Mouse (Mus musculus) cerebellum, adult 2 months (tissue): Measurements from ENCODE around the gene Cfap77.

Source experiments
- CTCF ChIP-seq: fragments of 200-500 bp; IDR thresholded peaks from 2 replicates; pipeline ENCODE4 v1.5.1; 2011; ENCODE audit warnings: low read depth, mild to moderate bottlenecking, control low read depth, low read length, moderate library complexity, borderline replicate concordance; ENCODE audit not compliant: insufficient read depth
- POLR2A ChIP-seq: fragments of 200-500 bp; IDR thresholded peaks from 2 replicates; pipeline ENCODE4 v1.6.1; 2011; ENCODE audit warnings: low read length, control low read depth, borderline replicate concordance; ENCODE audit not compliant: insufficient read depth

DNA sequence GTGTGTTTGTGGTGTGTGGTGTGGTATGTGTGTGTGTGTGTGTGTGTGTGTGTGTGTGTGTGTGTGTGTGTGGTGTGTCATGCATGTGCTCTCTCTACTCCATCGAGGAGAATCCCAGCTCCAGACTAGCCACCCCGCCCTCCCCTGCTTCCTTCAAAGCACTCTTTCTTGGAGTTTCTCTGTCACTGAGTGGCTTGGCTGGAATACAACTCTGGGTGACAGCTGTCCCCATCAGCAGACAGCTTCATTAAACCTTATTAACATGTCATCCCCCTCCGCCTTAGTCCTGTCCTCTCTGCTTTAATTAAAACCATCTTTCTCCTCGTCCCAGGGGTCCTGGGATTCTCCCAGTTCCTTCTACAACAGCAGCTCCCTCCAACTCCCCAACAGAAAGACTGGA is 59.4 kb downstream of the Cfap77 start:
- TF ChIP-seq CTCF (no peak), POLR2A (no peak)
